Mouse (Mus musculus) layer of hippocampus, adult 8-10 months (tissue): Measurements from ENCODE around the gene Prss42. TPM values are rescaled to one million over a fixed set of nuclear protein-coding genes. Genes with fewer than 3 reads are reported as not detected.
A peak's percentile ranks its signal among the peaks of the same experiment; 100 is the strongest.
"Not testable (repeated sequence)": the region's sequence is repeated elsewhere in the genome, so short reads cannot be mapped to it uniquely, and the experiment has no call there.

Experiments used
- DNase-seq, 2 experiments: peaks; one replicate each; pipeline ENCODE4 v3.0.0; 2022; ENCODE audit warnings: low spot score in 2 of 2
- total RNA-seq, 4 experiments: library from RNA; stranded (reverse); gene quantifications; 2 replicates each; pipeline ENCODE4 v1.2.4; 2022

Prss42 gene
- total RNA-seq, 4 experiments from 2014 or later = not detected

- no peak for DNase-seq
Observed at GRCm38 (mm10) chr9:110788169-110788568, 9.8 kb upstream of the Prss42 start.

GRCm38 (mm10) chr9:110790462-110790861 lies 7.5 kb upstream of the Prss42 start:
- no peak for DNase-seq

DNA sequence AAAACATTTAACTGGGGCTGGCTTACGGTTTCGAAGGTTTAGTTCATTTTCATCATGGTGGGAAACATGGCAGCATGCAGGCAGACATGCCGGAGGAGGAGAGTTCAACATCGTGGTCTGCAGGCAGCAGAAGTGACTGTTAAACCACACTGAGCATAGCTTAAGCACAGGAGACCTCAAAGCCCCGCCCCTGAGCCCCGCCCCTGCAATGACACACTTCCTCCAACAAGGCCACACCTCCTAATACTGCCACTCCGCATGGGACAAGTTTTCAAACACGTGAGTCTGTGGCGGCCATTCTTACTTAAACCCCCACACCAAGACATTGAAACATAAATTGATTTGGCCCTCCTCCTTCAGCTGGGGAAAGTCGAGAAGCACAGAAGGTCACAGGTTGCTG lies 953 bp upstream of the Prss42 start:
- DNase-seq = no peak

- DNase-seq = no peak
Observed at GRCm38 (mm10) chr9:110800834-110801479, 3.0 kb downstream of the Prss42 start.

- DNase-seq = no peak
Observed at GRCm38 (mm10) chr9:110803294-110803693, 5.3 kb downstream of the Prss42 start.

- DNase-seq = no peak
Observed at GRCm38 (mm10) chr9:110810051-110810450, 12.1 kb downstream of the Prss42 start.

GRCm38 (mm10) chr9:110813789-110814188 lies 15.8 kb downstream of the Prss42 start, which contains the start of gene Prss44:
TSS of gene Prss44 (plus strand) at chr9:110813994.
- DNase-seq = no peak

GRCm38 (mm10) chr9:110820546-110820945 lies 22.6 kb downstream of the Prss42 start:
- DNase-seq = not testable (repeated sequence)

DNA sequence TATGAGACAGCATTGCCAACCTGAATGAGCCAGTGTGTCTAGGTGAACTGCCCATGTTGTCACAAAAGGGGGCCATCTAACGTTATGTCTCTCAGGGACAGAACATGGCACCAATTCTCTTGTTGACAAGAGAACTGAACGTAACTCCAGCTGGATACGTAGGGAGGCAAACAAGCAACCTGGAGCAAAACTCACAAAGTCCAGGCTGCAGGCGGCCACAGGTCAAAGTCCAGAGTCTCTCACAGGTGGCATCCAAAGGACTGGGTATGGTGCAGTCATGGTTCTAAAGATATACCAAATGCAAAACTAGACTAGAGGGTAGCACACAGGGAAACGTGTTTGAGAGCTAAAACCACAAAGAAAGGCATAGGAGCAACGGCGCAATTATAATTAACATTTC lies 23.5 kb downstream of the Prss42 start:
- no peak for DNase-seq

DNA sequence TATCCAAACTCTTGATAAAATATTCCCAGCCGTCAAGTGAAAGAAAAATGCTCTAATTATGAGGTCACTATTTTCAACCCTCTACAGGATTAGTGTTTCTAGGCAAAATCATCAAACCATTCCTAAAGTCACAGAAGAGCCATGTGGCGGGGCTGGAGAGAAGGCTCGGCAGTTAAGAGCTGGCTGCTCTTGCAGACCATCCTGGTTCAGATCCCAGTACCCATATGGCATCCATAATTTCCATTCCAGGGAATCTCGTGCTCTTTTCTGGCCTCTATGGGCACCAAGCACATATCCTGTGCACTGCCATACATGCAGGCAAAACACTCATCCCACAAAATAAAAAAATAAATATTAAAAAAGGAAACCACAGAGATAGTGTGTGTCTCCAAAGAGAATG lies 27.5 kb downstream of the Prss42 start:
- no peak for DNase-seq

DNA sequence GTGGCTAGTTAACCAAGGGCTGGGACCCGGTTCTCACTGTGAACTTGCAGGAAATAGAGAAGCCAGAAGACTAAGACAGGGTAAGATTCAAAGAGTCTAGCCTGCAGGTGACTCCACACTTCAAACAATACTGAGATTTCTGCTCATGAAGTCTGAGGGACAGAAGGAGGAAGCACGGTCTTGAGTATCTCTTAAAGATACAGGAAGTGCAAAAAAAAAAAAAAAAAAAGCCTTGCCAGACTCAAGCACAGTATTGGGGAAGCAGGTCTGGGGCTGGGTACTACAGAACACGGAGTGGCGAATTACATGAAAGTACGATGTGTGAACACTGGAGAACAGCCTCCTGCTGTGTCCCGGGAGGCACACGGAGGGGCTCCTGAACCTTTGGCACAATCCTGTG lies 27.9 kb downstream of the Prss42 start:
- no peak for DNase-seq

DNA sequence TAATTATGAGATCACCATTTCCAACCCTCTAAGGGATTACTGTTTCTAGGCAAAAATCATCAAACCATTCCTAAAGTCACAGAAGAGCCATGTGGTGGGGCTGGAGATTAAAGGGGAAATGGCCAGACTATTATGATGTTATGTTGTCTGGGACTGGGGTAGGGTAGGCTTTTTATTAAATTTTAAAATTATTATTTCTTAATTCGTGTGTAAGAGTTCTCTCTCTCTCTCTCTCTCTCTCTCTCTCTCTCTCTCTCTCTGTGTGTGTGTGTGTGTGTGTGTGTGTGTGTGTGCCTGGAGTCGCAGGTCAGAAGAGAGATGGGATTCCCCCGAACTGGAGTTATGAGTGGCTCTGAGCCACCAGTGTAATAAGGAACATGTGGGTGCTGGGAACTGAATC lies 28.4 kb downstream of the Prss42 start, which contains the start of gene Prss43:
Gene Prss43, plus strand, starts transcription at position 301 of the 400 bp plus-strand sequence.
- no peak for DNase-seq

DNA sequence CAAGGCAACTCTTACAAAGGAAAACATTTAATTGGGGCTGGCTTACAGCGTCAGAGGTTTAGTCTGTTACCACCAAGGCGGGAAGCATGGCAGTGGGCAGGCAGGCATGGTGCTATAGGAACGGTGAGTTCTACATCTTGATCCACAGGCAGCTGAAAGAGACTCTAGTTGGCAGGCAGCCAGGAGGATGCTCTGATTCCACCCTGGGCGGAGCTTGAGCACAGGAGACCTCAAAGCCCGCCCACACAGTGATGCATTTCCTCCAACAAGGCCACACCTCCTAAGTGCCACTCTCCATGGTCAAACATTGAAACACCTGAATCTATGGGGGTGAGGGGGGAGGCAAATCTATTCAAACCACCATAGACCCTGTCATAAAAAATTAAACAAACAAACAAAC lies 35.1 kb downstream of the Prss42 start:
- no peak for DNase-seq

DNA sequence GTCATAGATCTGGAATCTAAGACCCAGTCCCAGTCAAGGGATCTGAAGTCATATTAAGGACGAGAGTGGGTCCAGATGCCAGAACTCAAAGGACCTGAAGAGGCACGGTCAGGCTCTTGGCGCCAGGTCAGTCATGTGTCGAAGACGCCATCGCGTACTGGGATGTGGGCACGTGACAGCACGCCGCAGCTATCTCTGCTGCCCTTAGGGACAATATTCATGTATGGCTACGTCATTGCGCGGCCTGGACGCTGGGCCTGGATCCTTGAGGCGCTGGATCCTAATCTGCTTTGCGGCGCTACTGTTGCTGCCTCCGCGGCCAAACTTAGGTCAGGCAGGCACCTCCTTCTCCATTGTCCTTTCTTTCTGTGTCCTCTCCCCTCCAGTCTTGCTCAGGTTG lies 36.4 kb downstream of the Prss42 start, which contains the start of gene Prss45:
Gene Prss45, plus strand, starts transcription at position 178 of the 400 bp plus-strand sequence.
- DNase-seq = no peak

GRCm38 (mm10) chr9:110834961-110835360 lies 37.0 kb downstream of the Prss42 start:
- DNase-seq = no peak

GRCm38 (mm10) chr9:110836112-110836511 lies 38.1 kb downstream of the Prss42 start:
- peak; percentile 20 to 37 for DNase-seq

GRCm38 (mm10) chr9:110840905-110841304 lies 42.9 kb downstream of the Prss42 start:
- DNase-seq = no peak

GRCm38 (mm10) chr9:110841438-110841837 lies 43.5 kb downstream of the Prss42 start:
- no peak for DNase-seq

- DNase-seq = no peak
Observed at GRCm38 (mm10) chr9:110844206-110844605, 46.2 kb downstream of the Prss42 start, which contains the start of gene Prss46. TSS of gene Prss46 (plus strand) at chr9:110844506.

- DNase-seq = no peak
Observed at GRCm38 (mm10) chr9:110849162-110849561, 51.2 kb downstream of the Prss42 start.
